Mouse (Mus musculus): ENCODE measurements at regions not wholly inside any gene's neighbourhood (a gene's known extent, or its start where the extent isn't known, plus 50 kb on each side); places are given as distances from the start of the nearest gene placed in this dataset.

GRCm38 (mm10) chr1:159989561-159989960, 54.6 kb upstream of the 4930523C07Rik start:
- no peak for DNase-seq (ENCODE audit: low spot score in 2 of 2)

- DNase-seq (ENCODE audit: low spot score in 2 of 2) = peak in 1 of 2 experiments; percentile 10
Measured at GRCm38 (mm10) chr1:159991734-159992565, 52.2 kb upstream of the 4930523C07Rik start.
